Mouse (Mus musculus): ENCODE results near the gene Scgb1b20. TPM values are rescaled to one million over a fixed set of nuclear protein-coding genes. Genes with fewer than 3 reads are reported as not detected.
"Not testable (repeated sequence)": the region's sequence is repeated elsewhere in the genome, so short reads cannot be mapped to it uniquely, and the experiment has no call there.

The Scgb1b20 gene
- total RNA-seq (2021), result not detected
- long read RNA-seq, experiment 1, result 0 reads
- long read RNA-seq, experiment 2, result 0 reads

GRCm38 (mm10) chr7:33372934-33373333, at the start of gene Scgb1b20:
TSS of gene Scgb1b20 (plus strand) at chr7:33373234.
- DNase-seq (ENCODE audit: low spot score in 2 of 2), result not testable (repeated sequence)

GRCm38 (mm10) chr7:33366222-33366621, 6.8 kb upstream of the Scgb1b20 start, which contains the start of gene Scgb2b20:
TSS of gene Scgb2b20 (minus strand) at chr7:33366322.
- DNase-seq (ENCODE audit: low spot score in 2 of 2), result not testable (repeated sequence)

GRCm38 (mm10) chr7:33399749-33400148, 26.7 kb downstream of the Scgb1b20 start:
- not testable (repeated sequence) for DNase-seq (ENCODE audit: low spot score in 2 of 2)

- no peak for DNase-seq (ENCODE audit: low spot score in 2 of 2)
These were observed 28.6 kb downstream of the Scgb1b20 start for GRCm38 (mm10) chr7:33401650-33402049.

GRCm38 (mm10) chr7:33409681-33410080, 36.6 kb downstream of the Scgb1b20 start:
- DNase-seq (ENCODE audit: low spot score in 2 of 2), result not testable (repeated sequence)

Other genes starting within 250 kb of the Scgb1b20 start
- gene Scgb2b18, start 199.4 kb upstream of the Scgb1b20 start, total RNA-seq (2021), result not detected
- not detected for gene Scgb1b18, start 187.7 kb upstream of the Scgb1b20 start, total RNA-seq (2021)
- not detected for gene Scgb2b19, start 92.9 kb upstream of the Scgb1b20 start, total RNA-seq (2021)
- gene Scgb1b19, start 85.9 kb upstream of the Scgb1b20 start, total RNA-seq (2021), result not detected
- not detected for gene Scgb2b20, start 6.9 kb upstream of the Scgb1b20 start, total RNA-seq (2021)
- gene Scgb2b21, start 147.2 kb downstream of the Scgb1b20 start, total RNA-seq (2021), result not detected